Mouse (Mus musculus) thymus, adult 2 months (tissue): Measurements from ENCODE around the gene Mettl7a3.
"Not testable (repeated sequence)": the region's sequence is repeated elsewhere in the genome, so short reads cannot be mapped to it uniquely, and the experiment has no call there.

Experiments
- CTCF ChIP-seq: fragments of 200-500 bp; IDR thresholded peaks from 2 replicates; pipeline ENCODE4 v1.5.1; 2012; ENCODE audit warnings: mild to moderate bottlenecking, control low read depth, low read length, moderate library complexity, borderline replicate concordance; ENCODE audit not compliant: control insufficient read depth, poor library complexity, insufficient read depth; ENCODE audit errors: extremely low read depth
- POLR2A ChIP-seq: fragments of 200-500 bp; IDR thresholded peaks from 2 replicates; pipeline ENCODE4 v1.6.1; 2012; ENCODE audit warnings: mild to moderate bottlenecking, low read length, control low read depth, moderate library complexity; ENCODE audit not compliant: control insufficient read depth, poor library complexity, insufficient read depth; ENCODE audit errors: extremely low read depth

DNA sequence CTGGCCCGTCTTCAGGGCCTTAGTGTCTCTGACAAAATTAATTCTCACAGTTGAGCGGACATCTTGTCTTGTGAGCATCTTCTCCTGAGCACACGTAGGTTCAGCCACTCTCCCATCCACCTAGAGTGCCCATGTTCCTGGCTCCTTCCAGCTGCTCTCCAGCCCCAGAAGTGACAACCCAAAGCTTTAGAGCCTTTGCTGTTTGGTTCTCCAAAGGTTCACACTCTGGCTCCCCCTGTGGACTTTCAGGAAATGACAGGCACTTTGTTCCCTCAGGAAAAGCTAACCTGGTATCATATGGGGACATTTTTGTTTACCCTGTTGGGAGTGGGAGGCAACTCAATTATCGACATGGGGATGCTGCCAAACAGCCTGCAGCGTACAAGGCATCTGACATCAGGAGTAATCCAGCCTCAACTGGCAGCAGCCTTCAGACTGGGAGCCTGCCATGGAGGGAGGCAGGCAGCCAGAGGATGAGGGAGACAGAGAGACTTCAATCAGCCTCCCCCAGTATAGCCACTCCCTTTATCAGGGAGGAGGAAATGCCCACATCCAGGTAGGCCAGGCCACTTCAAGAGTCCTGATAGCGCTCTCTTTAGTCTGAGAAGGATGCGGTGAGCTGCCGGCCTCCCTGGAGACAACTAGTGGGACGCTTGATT lies 43.2 kb downstream of the Mettl7a3 start:
- TF ChIP-seq CTCF, POLR2A: not testable (repeated sequence)
